Mouse (Mus musculus): Measurements from ENCODE around the gene Rnaset2b. TPM values are rescaled to one million over a fixed set of nuclear protein-coding genes. Genes with fewer than 3 reads are reported as not detected.
"Not testable (repeated sequence)": the region's sequence is repeated elsewhere in the genome, so short reads cannot be mapped to it uniquely, and the experiment has no call there.

Rnaset2b gene
- polyA plus RNA-seq, 1 experiment from 2014 or later: 85.6 TPM

DNA sequence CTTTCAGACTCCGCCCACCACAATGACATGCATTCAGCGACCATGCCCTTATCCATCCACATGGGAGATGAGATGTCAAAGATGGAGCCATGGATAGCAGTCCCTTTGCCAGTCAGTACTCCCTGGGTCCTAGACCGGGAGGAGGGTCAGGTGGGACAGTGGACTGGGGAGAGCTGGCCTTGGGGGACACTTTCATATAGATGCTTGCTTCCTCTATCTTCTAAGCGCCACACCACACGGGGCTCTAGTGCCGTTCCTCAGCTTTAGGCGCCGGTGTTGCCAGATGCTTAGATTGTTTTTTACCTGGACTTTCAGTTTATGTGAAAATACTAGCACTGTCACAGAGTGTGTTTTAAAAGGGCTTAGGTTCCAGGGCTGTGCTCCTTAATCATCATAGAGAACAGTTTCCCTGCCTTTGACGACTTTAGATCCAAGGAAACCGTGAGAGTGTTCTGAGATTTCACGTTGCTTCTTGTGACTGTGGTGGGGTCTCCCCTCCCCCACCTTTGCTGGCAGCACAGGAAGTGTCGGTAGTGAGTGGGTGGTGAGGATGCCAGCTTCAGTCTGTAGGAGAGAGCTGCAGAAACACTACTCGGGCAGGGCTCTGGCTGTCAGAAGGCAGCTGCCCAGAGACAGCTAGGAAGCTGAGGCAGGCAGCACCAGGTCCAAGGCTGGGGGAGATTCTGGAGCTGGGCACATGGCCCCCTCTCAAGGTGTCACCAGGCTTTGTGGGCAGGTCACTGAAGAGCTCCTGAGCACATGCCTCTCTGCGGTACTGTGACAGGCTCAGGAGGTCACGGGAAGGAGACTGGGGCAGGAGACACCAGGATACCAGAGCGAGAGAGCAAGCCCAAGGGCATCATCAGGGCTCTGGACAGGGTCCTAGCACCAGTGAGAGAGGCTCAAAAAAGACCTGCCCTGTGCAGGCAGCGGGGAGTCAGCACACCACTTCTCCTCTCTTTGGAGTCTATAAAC, 63.0 kb downstream of the Rnaset2b start:
- not testable (repeated sequence) for H3K27me3 ChIP-seq; H3K4me2 ChIP-seq; H3K9ac ChIP-seq; H3K27ac ChIP-seq; H3K4me1 ChIP-seq; H3K4me3 ChIP-seq; H3K9me3 ChIP-seq (replicated peaks); H3K36me3 ChIP-seq (ENCODE audit: poor library complexity, severe bottlenecking)
- WGBS: 68% methylated on average over 3 of the region's 17 CpGs
- peak; percentile 53; the same call in 1 of the 2 replicates for ATAC-seq

Other genes starting within 250 kb of the Rnaset2b start
- gene Ezr, start 187.8 kb upstream of the Rnaset2b start, polyA plus RNA-seq (2015; fragmentation: Nextera tagmentation; extraction: Ambion mirVana): 113 and 117 TPM in 2 replicates
- gene Rsph3b, start 22.0 kb upstream of the Rnaset2b start, polyA plus RNA-seq (2015; fragmentation: Nextera tagmentation; extraction: Ambion mirVana): 48.5 and 48.7 TPM in 2 replicates
- gene Tagap1, start 9.5 kb upstream of the Rnaset2b start, polyA plus RNA-seq (2015; fragmentation: Nextera tagmentation; extraction: Ambion mirVana): 48.8 and 50.1 TPM in 2 replicates
- gene Gm49721, start 8.3 kb downstream of the Rnaset2b start, polyA plus RNA-seq (2015; fragmentation: Nextera tagmentation; extraction: Ambion mirVana): 0.22 and 0.47 TPM in 2 replicates
- gene Gm1604a, start 54.9 kb downstream of the Rnaset2b start, polyA plus RNA-seq (2015; fragmentation: Nextera tagmentation; extraction: Ambion mirVana): 0.26 and 0.47 TPM in 2 replicates
- gene Rps6ka2, start 199.5 kb downstream of the Rnaset2b start, polyA plus RNA-seq (2015; fragmentation: Nextera tagmentation; extraction: Ambion mirVana): 17.7 and 20.9 TPM in 2 replicates

All from forebrain, embryonic 13.5 days (tissue).